Mouse (Mus musculus) lung, embryonic 14.5 days (tissue): ENCODE results near the gene Mei4. TPM values are rescaled to one million over a fixed set of nuclear protein-coding genes. Genes with fewer than 3 reads are reported as not detected.
A peak's percentile ranks its signal among the peaks of the same experiment; 100 is the strongest.

Experiments used
- ATAC-seq: fragments of 200-750 bp; cut with Nextera tagmentation; 2 replicates; pipeline ENCODE4 v1.8.0; 2017; ENCODE audit warnings: mild to moderate bottlenecking, moderate TSS enrichment, moderate library complexity; ENCODE audit not compliant: insufficient read depth
- DNase-seq: peaks from one replicate; pipeline ENCODE4 v3.0.0-alpha.2; 2015
- H3K27ac ChIP-seq: fragments of 300-500 bp; sonication (generic); 2 replicates; pipeline ENCODE4 v1.5.1; 2014; ENCODE audit warnings: low read depth, mild to moderate bottlenecking, moderate library complexity
- H3K27me3 ChIP-seq: fragments of 300-500 bp; sonication (generic); 2 replicates; pipeline ENCODE4 v1.6.1; 2014; ENCODE audit warnings: low read length, control low read depth; ENCODE audit not compliant: insufficient read depth
- H3K36me3 ChIP-seq: fragments of 300-500 bp; sonication (generic); 2 replicates; pipeline ENCODE4 v1.6.1; 2014; ENCODE audit warnings: control low read depth; ENCODE audit not compliant: insufficient read depth
- H3K4me1 ChIP-seq: fragments of 300-500 bp; sonication (generic); 2 replicates; pipeline ENCODE4 v1.6.1; 2014; ENCODE audit warnings: antibody characterized with exemption, control low read depth; ENCODE audit not compliant: insufficient read depth
- H3K4me2 ChIP-seq: fragments of 300-500 bp; sonication (generic); 2 replicates; pipeline ENCODE4 v1.6.1; 2014; ENCODE audit warnings: mild to moderate bottlenecking
- H3K4me3 ChIP-seq: fragments of 300-500 bp; sonication (generic); 2 replicates; pipeline ENCODE4 v1.5.1; 2014; ENCODE audit warnings: low read depth, low read length
- H3K9ac ChIP-seq: fragments of 300-500 bp; sonication (generic); 2 replicates; pipeline ENCODE4 v1.6.1; 2014
- H3K9me3 ChIP-seq: fragments of 300-500 bp; sonication (generic); 2 replicates; pipeline ENCODE4 v1.6.1; 2016; ENCODE audit warnings: low read depth, low read length, control low read depth
- CTCF ChIP-seq: IDR thresholded peaks from 2 replicates; pipeline ENCODE4 v1.5.1; 2016; ENCODE audit warnings: antibody characterized with exemption, low read depth
- WGBS: fragments of 180-500 bp; shearing (Covaris S2); extraction: QIAGEN DNeasy Blood & Tissue Kit; methylation state at CpG from one replicate; pipeline ENCODE4 v1.1.7; 2014; 5-methylcytosine and 5-hydroxymethylcytosine counted together
- polyA plus RNA-seq: library from polyadenylated mRNA; unstranded; fragments of >200 nt; fragmentation: Nextera tagmentation; extraction: Ambion mirVana; gene quantifications from 2 replicates; pipeline ENCODE4 v1.2.1, GENCODE M21; 2014

Mei4 gene
- 0.78 and 0.86 TPM in 2 replicates for polyA plus RNA-seq

GRCm38 (mm10) chr9:81863181-81863887 is at the start of gene Mei4:
TSS of gene Mei4 (plus strand) at chr9:81863670.
- TF ChIP-seq CTCF = peak; percentile 69

GRCm38 (mm10) chr9:81819715-81820373 is 43.6 kb upstream of the Mei4 start:
- no peak overlapping the region for H3K27ac ChIP-seq
- ATAC-seq = no peak
- DNase-seq = no peak
- no peak overlapping the region for H3K4me3 ChIP-seq
- H3K27me3 ChIP-seq = no peaks in the 10 kb centered on the region
- no peak overlapping the region for H3K9ac ChIP-seq
- H3K4me1 ChIP-seq = no peaks in the 10 kb centered on the region
- H3K9me3 ChIP-seq = no peaks in the 10 kb centered on the region
- H3K4me2 ChIP-seq = no peak overlapping the region
- H3K36me3 ChIP-seq = no peaks in the 10 kb centered on the region
- 79% methylated on average over 1 of the region's 1 CpGs for WGBS
- no peak for TF ChIP-seq CTCF

More at GRCm38 (mm10) chr9:81863181-81863887, at the start of gene Mei4:
- DNase-seq (peak; percentile 88), ATAC-seq (peak; percentile 99)
- Histone ChIP-seq H3K9ac (peak within 1 kb of the TSS; percentile 56), H3K4me3 (peak within 1 kb of the TSS; percentile 51), H3K36me3 (no peaks in the 10 kb centered on the region), H3K9me3 (no peaks in the 10 kb centered on the region), H3K27ac (no peak within 1 kb of the TSS), H3K4me2 (peak within 1 kb of the TSS; percentile 83), H3K27me3 (peaks cover 13% of the 10 kb centered on the region), H3K4me1 (no peaks in the 10 kb centered on the region)
- 1% methylated on average over 32 of the region's 32 CpGs for WGBS

DNA sequence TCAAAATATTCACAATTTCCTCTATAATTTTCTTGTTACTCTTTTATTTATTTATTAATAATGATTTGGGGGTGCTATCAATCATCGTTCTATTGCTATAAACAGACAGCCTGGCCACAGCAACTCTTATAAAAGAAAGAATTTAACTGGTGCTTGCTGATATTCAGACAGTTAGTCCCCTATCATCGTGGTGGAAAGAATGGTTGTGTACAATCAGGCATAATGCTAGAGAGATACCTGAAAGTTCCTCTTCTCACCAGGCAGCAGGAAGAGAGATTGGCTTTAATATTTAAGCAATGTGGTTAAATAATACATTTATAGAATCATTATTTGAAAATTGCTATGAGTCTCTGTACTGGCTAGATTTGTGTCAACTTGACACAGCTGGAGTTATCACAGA is 35.9 kb upstream of the Mei4 start:
- 78% methylated on average over 2 of the region's 2 CpGs for WGBS

DNA sequence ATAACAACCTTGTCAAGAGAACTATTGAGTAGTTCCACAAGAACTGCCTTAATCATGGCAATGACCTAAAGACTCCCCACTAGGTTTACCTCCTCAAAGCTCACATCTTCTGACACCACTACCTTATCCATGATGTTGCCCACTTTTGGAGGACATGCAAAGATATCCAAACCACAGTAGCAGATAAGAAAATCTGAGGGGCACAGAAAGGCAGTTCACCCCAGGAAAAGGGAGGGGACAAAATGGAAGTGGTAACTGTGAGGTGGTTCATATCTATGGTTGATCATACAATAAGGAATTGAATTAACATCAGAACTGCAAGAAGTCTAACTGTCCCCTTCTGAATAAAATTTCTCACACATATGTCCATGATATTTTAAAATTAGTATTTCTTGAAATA is 29.4 kb upstream of the Mei4 start:
- H3K27ac ChIP-seq = no peak overlapping the region
- H3K36me3 ChIP-seq = no peaks in the 10 kb centered on the region
- H3K4me3 ChIP-seq = no peak overlapping the region
- DNase-seq (no peak), ATAC-seq (no peak)
- no peaks in the 10 kb centered on the region for H3K27me3 ChIP-seq
- H3K4me2 ChIP-seq = no peak overlapping the region
- no peak overlapping the region for H3K9ac ChIP-seq
- no peak for TF ChIP-seq CTCF
- H3K9me3 ChIP-seq = no peaks in the 10 kb centered on the region
- no peaks in the 10 kb centered on the region for H3K4me1 ChIP-seq

More for the DNA sequence above, 35.9 kb upstream of the Mei4 start:
- ATAC-seq (no peak), DNase-seq (no peak)
- Histone ChIP-seq H3K4me2 (no peak overlapping the region), H3K4me3 (no peak overlapping the region), H3K9ac (no peak overlapping the region), H3K27ac (no peak overlapping the region), H3K36me3 (no peaks in the 10 kb centered on the region), H3K9me3 (no peaks in the 10 kb centered on the region), H3K4me1 (no peaks in the 10 kb centered on the region), H3K27me3 (no peaks in the 10 kb centered on the region)
- TF ChIP-seq CTCF = no peak

DNA sequence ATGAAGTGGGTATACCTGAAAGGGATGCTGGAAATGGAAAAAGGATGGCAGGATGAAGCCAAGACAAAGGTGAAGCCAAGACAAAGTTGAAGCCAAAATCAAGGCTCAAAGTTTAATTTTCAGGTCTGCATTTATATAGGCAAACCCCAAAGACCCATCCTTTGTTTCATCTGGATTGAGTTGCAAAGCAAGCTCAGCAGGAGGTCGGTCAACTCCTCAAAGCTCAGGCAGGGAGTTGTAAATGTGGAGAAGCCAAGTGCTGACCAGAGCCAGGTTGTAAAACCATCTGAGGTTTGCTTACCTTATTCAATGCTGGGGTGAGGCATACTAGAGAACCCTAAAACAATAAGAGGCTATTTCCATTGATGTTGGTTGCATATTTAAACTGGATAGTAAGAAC is 4.6 kb upstream of the Mei4 start:
- no peak overlapping the region for H3K4me2 ChIP-seq
- WGBS = 17% methylated on average over 1 of the region's 1 CpGs
- no peaks in the 10 kb centered on the region for H3K4me1 ChIP-seq
- ATAC-seq = no peak
- DNase-seq = no peak
- peaks cover 13% of the 10 kb centered on the region for H3K27me3 ChIP-seq
- H3K36me3 ChIP-seq = no peaks in the 10 kb centered on the region
- H3K4me3 ChIP-seq = no peak overlapping the region
- no peak for TF ChIP-seq CTCF
- no peaks in the 10 kb centered on the region for H3K9me3 ChIP-seq
- no peak overlapping the region for H3K27ac ChIP-seq
- no peak overlapping the region for H3K9ac ChIP-seq

GRCm38 (mm10) chr9:81863888-81864234 is 391 bp downstream of the Mei4 start:
- peak overlapping the region; percentile 56 for H3K9ac ChIP-seq
- DNase-seq (no peak), ATAC-seq (no peak)
- peak overlapping the region; percentile 83 for H3K4me2 ChIP-seq
- H3K36me3 ChIP-seq = no peaks in the 10 kb centered on the region
- peaks cover 13% of the 10 kb centered on the region for H3K27me3 ChIP-seq
- peak overlapping the region; percentile 51 for H3K4me3 ChIP-seq
- H3K9me3 ChIP-seq = no peaks in the 10 kb centered on the region
- no peaks in the 10 kb centered on the region for H3K4me1 ChIP-seq
- H3K27ac ChIP-seq = no peak overlapping the region
- TF ChIP-seq CTCF = no peak
- 20% methylated on average over 13 of the region's 13 CpGs for WGBS

GRCm38 (mm10) chr9:81866032-81866431 is 2.6 kb downstream of the Mei4 start:
- TF ChIP-seq CTCF = no peak
- Histone ChIP-seq H3K4me1 (no peaks in the 10 kb centered on the region), H3K9me3 (no peaks in the 10 kb centered on the region), H3K36me3 (no peaks in the 10 kb centered on the region), H3K9ac (no peak overlapping the region), H3K27me3 (peaks cover 13% of the 10 kb centered on the region), H3K4me2 (no peak overlapping the region), H3K4me3 (no peak overlapping the region), H3K27ac (no peak overlapping the region)
- DNase-seq (no peak), ATAC-seq (no peak)
- 51% methylated on average over 2 of the region's 2 CpGs for WGBS
